Mouse (Mus musculus): ENCODE data around the gene Rnf224. TPM values are rescaled to one million over a fixed set of nuclear protein-coding genes. Genes with fewer than 3 reads are reported as not detected.

Rnf224 gene
- total RNA-seq, 4 experiments from 2014 or later, result not detected

- DNase-seq (ENCODE audit: low spot score in 2 of 2), result peak; percentile 80 to 87
Observed at GRCm38 (mm10) chr2:25228431-25228889, 8.1 kb downstream of the Rnf224 start.

- DNase-seq (ENCODE audit: low spot score in 2 of 2), result no peak
Observed at GRCm38 (mm10) chr2:25227406-25227805, 9.2 kb downstream of the Rnf224 start.

DNA sequence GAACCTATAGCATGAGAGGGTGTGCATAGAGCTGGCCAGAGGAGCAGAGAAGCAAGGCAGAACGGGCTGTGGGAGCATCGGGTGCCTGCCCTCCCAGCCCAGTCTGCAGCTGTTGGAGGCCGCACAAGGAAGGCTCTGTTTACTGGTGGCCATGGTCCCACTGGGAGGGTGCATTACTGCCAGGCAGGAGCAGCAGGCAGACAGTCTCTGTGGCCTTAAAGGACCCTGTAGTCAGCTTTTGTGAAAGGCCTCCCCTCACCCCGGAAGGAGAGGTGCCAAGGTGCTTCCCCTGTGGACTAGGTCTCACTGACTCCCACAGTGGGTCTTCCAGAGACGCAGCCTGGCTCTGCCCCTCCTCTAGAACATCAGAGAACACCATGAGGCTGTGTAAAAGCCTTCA, 9.7 kb downstream of the Rnf224 start:
- DNase-seq (ENCODE audit: low spot score in 2 of 2), result peak; percentile 45 to 62

DNA sequence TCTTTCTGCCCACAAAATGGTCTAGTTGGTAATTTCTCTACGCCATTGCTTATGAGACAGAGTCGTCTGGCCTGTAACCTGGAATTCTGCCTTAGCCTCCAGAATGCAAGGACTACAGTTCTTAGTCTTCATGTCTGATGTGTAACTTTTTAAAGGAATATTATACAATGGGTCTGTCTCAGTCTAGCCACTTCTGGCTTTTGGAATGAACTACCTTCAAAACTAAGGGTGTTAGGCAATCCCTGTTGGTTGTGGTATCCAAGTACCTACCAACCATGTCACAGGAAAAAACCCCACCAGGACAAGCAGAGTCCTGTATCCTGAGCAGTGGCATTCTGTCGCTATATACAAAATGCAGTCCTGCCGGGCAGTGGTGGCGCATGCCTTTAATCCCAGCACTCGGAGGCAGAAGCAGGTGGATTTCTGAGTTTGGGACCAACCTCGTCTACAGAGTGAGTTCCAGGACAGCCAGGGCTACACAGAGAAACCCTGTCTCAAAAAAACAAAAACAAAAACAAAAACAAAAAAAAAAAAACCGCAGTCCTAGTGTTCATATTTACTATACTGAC, 10.7 kb downstream of the Rnf224 start:
- no peak for DNase-seq (ENCODE audit: low spot score in 2 of 2)

GRCm38 (mm10) chr2:25224766-25225752, 11.5 kb downstream of the Rnf224 start:
- peak; percentile 99 for DNase-seq (ENCODE audit: low spot score in 2 of 2)

GRCm38 (mm10) chr2:25224492-25224765, 12.2 kb downstream of the Rnf224 start, which contains the start of gene Tubb4b:
Gene Tubb4b (minus strand): TSS chr2:25224702.
- DNase-seq (ENCODE audit: low spot score in 2 of 2), result no peak

- DNase-seq (ENCODE audit: low spot score in 2 of 2), result peak; percentile 80 to 87
Observed at GRCm38 (mm10) chr2:25223681-25224491, 12.7 kb downstream of the Rnf224 start.

DNA sequence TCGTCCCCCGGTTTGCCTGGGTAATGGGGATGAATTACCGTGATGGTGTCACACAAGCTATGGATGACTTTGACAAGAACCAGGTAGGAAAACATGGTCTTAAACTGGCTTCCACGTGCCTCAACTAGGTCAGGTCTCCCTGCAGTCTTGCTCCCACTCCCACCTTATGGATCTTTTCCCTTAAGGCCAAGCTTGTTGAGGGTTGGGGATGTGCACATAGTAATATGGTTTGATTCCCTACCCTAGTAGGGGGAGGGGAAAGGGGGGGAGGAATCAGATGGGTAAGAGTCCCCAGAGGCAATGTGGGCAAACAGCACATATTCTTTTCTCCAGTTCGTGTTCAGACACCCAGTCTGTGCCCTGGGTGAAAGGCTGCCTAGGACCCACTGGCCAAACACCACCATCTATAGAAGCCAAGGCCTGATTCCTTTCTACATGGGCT, 15.2 kb downstream of the Rnf224 start:
- DNase-seq (ENCODE audit: low spot score in 2 of 2), result no peak

GRCm38 (mm10) chr2:25218445-25218844, 18.1 kb downstream of the Rnf224 start, which contains the start of gene Fam166a:
Gene Fam166a (plus strand): TSS chr2:25218745.
- no peak for DNase-seq (ENCODE audit: low spot score in 2 of 2)

GRCm38 (mm10) chr2:25217666-25218065, 18.9 kb downstream of the Rnf224 start:
- no peak for DNase-seq (ENCODE audit: low spot score in 2 of 2)

GRCm38 (mm10) chr2:25214444-25214843, 22.1 kb downstream of the Rnf224 start, which contains the start of gene Stpg3:
Gene Stpg3 (minus strand): TSS chr2:25214637.
- DNase-seq (ENCODE audit: low spot score in 2 of 2), result no peak

GRCm38 (mm10) chr2:25213266-25213865, 23.2 kb downstream of the Rnf224 start:
- no peak for DNase-seq (ENCODE audit: low spot score in 2 of 2)

DNA sequence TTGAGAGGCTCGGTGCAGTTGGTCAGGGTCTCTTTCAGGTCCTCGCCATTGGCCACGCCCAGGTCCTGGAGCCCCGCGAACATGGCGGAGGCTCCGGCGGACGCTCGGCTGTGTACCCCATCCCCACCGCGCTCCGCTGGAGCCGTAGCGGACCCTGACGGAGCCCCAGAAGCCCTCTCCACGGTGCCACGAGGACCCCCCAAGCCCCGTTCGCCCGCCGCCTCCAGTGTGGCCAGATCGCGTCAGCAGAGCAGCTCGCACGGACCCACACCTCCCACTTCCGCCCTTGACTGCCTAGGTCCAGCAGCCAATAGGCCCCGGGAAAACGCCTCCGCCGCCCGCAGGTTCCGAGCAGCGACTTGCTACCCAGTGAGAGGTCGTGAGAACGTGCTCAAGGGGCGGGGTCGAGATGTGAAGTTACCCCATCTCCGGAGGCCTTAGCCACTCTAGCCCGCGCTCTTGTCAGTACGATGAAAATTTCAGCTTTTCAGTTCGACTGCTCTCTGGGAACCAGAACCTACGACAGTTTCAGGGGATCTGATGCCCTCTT, 25.4 kb downstream of the Rnf224 start, which contains the start of gene Nelfb:
TSS of gene Nelfb (minus strand) at position 369 of the 550 bp plus-strand sequence.
- peak; percentile 84 for DNase-seq (ENCODE audit: low spot score in 2 of 2)

DNA sequence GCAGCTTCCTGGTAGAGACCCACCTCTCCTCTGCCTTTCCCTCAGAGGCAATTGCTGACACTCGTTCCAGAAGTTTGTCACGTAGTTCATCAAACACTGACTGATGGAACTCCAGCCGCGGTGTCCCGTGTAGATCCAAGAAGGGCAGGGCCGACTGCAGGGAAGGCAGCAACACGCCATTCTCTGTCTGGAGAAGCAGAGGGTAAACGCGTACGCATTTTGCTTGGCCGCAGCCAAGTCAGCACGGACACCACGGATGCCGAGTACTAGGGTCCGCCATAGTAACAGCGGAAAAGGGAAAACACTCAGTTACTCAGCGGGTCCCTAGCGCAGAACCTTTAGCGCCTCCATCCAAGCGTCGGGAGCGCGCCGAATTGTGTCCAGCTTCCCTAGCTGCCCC, 25.9 kb downstream of the Rnf224 start:
- DNase-seq (ENCODE audit: low spot score in 2 of 2), result no peak

GRCm38 (mm10) chr2:25207593-25207992, 29.0 kb downstream of the Rnf224 start:
- DNase-seq (ENCODE audit: low spot score in 2 of 2), result no peak

DNA sequence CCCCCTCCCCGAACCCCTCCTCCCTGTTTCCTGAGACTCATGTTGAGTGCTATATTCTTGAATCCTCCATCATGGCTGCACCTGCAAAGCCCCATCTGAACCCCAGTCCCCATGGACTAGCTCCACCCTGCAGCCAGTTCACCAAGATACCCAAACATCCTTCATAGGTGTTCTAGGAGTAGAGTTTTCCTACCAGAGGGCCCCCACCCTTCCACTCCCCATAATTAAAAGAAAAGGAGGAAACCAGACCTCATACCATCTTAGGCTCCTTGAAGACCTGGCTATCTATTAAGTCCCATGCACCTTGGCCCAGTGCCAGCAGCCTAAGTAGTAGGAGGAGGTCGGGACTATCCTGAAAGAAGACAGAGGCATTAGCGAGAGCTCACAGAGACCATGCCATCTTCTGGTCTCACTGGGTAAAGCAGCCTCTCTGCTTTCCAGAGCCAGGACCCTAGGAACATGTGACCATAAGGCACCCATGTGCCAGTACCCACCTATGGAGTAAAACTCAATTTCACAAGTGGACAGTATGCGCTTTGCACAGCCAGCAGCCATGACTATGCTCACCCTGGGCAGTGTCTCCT, 32.9 kb downstream of the Rnf224 start:
- DNase-seq (ENCODE audit: low spot score in 2 of 2), result no peak

DNA sequence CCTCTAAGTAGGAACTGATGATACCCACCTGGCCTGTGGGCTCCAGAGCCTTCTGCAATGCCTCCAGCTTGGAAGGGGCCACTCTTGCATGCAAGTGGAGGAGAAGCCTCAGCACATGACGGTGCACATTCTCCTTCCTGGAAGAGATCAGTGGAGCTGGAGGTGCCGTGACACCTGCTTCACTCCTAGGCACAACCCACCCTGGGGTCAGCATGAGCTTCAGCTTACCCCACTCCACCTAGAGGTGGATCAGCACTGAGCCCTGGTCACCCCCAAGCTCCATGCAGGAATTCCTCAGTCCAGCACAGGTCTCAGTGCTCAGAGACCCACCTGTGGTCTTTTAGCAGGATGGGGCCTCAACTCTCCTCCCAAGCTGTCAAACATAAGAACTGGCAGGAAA, 36.0 kb downstream of the Rnf224 start:
- no peak for DNase-seq (ENCODE audit: low spot score in 2 of 2)

DNA sequence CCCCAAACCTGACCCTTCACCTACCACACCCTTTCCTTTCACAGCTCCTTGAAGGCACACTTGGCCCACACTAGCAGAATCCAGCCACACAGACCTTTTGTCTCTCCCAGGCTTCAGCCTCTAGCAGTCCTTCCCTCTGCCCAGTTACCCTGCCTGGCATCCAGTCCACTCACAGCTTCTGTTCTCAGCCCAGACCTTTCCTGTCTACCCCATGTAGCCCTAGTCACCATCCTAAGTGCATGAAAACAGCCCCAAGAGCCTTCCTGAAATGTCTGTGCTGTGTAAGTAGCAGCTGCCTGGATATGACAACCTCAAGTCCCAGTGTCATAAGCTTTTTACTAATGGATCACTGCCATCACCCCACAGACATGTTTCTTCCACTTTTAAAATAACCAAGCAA, 38.6 kb downstream of the Rnf224 start:
- no peak for DNase-seq (ENCODE audit: low spot score in 2 of 2)

DNA sequence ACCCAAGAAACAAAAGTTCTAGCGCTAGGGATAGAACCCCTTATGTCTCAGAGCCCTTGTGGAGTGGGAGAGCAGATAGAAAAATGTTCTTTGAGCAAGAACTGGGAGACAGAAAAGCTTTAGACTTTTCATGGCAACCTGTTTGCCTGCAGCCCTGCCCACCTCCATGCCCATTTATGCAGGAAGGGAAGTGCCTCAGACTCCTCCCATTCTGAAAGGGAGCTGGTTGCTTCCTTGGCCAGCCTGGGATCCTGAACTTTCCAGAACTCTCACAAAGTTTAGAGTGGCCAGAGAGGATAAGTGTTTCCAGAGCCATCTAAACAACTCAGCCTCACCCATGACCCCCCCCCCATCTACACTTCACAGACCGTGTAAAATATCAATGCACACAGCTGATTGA, 39.4 kb downstream of the Rnf224 start:
- DNase-seq (ENCODE audit: low spot score in 2 of 2), result no peak

DNA sequence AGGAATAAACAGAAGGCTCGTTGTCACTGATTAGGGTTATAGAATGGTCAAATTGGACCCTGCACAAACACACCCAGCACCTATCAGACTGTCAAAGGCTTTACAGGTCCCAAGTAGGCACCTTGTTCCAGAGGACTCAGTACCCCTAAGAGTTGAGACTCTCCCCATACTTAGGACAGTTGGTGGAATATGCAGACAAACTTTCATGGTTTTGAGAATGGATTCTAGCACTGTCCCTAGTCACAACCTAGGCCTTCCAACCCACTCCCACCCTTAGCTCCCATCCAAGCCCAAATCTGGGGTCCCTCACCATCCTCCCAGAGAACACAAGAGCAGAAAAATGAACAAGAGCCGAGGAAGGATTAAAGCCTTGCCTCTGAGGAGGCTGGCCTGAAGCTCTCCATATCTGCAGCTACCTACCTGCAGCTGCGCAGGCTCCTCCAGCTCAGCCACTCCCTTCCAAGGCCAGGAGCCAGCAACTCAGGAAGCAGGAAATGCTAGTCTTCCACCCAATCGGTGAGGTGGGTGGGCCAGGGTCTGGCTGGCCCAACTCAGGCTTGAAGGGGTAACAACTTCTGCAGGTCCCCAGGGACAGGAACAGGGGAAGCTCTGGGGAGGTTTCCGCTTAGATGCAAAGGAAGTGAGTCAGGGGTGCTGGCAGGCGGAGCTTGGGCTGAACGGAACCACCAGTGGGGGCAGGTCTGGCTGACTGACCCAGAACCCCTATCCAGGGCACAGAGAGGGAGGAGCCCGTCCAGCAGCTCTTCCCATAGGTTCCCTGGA, 40.2 kb downstream of the Rnf224 start, which contains the start of gene Tor4a:
TSS of gene Tor4a (minus strand) at position 715 of the 783 bp plus-strand sequence.
- peak; percentile 39 to 59 for DNase-seq (ENCODE audit: low spot score in 2 of 2)

All from gastrocnemius, adult 8-10 months (tissue).